Comparison of ENCODE assay signal across 8 mouse cellular contexts in genomic region chr3:94837183-94837890, GRCm38 (mm10). TPM values are rescaled to one million over a fixed set of nuclear protein-coding genes. Genes with fewer than 3 reads are reported as not detected.
DNase-seq lines count a peak whose midpoint lies in the region; ATAC-seq and TF ChIP-seq lines count a peak whose summit lies in the region.

Gene Pogz (plus strand): TSS chr3:94837567.

- 0 out of 2 replicates have a peak, but pooled peaks cover 3% of the 10 kb centered on the region for H3K27me3 ChIP-seq in embryonic facial prominence, embryonic 15.5 days
- H3K27me3 ChIP-seq in limb, embryonic 14.5 days (ENCODE audit: control insufficient read depth, insufficient read depth, low read length): no peaks in the 10 kb centered on the region
- no peaks in the 10 kb centered on the region for H3K27me3 ChIP-seq in midbrain, postnatal 0 days (ENCODE audit: insufficient read depth, low read length)

- WGBS in bone marrow, adult 2 months: 1% methylated on average over 55 of the region's 57 CpGs
- under 1% methylated on average over 56 of the region's 57 CpGs for WGBS in embryonic facial prominence, embryonic 15.5 days
- under 1% methylated on average over 37 of the region's 57 CpGs for WGBS in limb, embryonic 14.5 days
- under 1% methylated on average over 47 of the region's 57 CpGs for WGBS in midbrain, postnatal 0 days

- peak within 1 kb of the TSS; percentile 89 for H3K4me3 ChIP-seq in bone marrow, adult 2 months (replicated peaks; ENCODE audit: control insufficient read depth, low read depth, low read length)
- peak within 1 kb of the TSS; percentile 67 for H3K4me3 ChIP-seq in embryonic facial prominence, embryonic 15.5 days (replicated peaks)
- peak within 1 kb of the TSS; percentile 64 for H3K4me3 ChIP-seq in limb, embryonic 14.5 days (replicated peaks; ENCODE audit: low read length)
- H3K4me3 ChIP-seq in midbrain, postnatal 0 days (ENCODE audit: low read depth, low read length): peak within 1 kb of the TSS; percentile 63

- H3K4me1 ChIP-seq in bone marrow, adult 2 months (ENCODE audit: control insufficient read depth, insufficient read depth, low read length): no peaks in the 10 kb centered on the region; the same call in 1 of the 2 replicates
- peaks cover 17% of the 10 kb centered on the region for H3K4me1 ChIP-seq in embryonic facial prominence, embryonic 15.5 days
- H3K4me1 ChIP-seq in limb, embryonic 14.5 days (ENCODE audit: control insufficient read depth, insufficient read depth, low read length): peaks cover 9% of the 10 kb centered on the region; the same call in 1 of the 2 replicates
- H3K4me1 ChIP-seq in midbrain, postnatal 0 days (ENCODE audit: insufficient read depth, low read length): no peaks in the 10 kb centered on the region

- H3K4me2 ChIP-seq in embryonic facial prominence, embryonic 15.5 days (replicated peaks): peak within 1 kb of the TSS; percentile 58
- peak within 1 kb of the TSS; percentile 51 for H3K4me2 ChIP-seq in limb, embryonic 14.5 days (replicated peaks; ENCODE audit: low read depth, low read length, severe bottlenecking)
- H3K4me2 ChIP-seq in midbrain, postnatal 0 days (ENCODE audit: low read depth, low read length, poor library complexity, severe bottlenecking): peak within 1 kb of the TSS; percentile 56

- peak within 1 kb of the TSS; percentile 74 for H3K9ac ChIP-seq in embryonic facial prominence, embryonic 15.5 days
- peak within 1 kb of the TSS; percentile 97 for H3K9ac ChIP-seq in limb, embryonic 14.5 days (ENCODE audit: low read depth, low read length, severe bottlenecking)
- H3K9ac ChIP-seq in midbrain, postnatal 0 days (replicated peaks; ENCODE audit: low read length, poor library complexity, severe bottlenecking): peak within 1 kb of the TSS; percentile 99

- H3K27ac ChIP-seq in bone marrow, adult 2 months (ENCODE audit: control insufficient read depth, insufficient read depth, low read depth, low read length, poor library complexity): peak within 1 kb of the TSS; percentile 96
- peak within 1 kb of the TSS; percentile 99 for H3K27ac ChIP-seq in embryonic facial prominence, embryonic 15.5 days (replicated peaks)
- H3K27ac ChIP-seq in limb, embryonic 14.5 days (replicated peaks; ENCODE audit: low read depth, low read length): peak within 1 kb of the TSS; percentile 99
- peak within 1 kb of the TSS; percentile 100 for H3K27ac ChIP-seq in midbrain, postnatal 0 days (ENCODE audit: low read depth, low read length)

- TF ChIP-seq POLR2A in bone marrow, adult 2 months (IDR thresholded peaks at IDR 0.05; ENCODE audit: borderline replicate concordance, control insufficient read depth, low read depth, low read length): peak; percentile 72; the same call in 1 of the 2 replicates
- 0 out of 2 replicates have a peak, but pooled peaks have one; percentile 24 for TF ChIP-seq POLR2A in limb, embryonic 14.5 days (IDR thresholded peaks at IDR 0.05; ENCODE audit: borderline replicate concordance, extremely low read depth, insufficient read depth, insufficient read length)

- peak; percentile 98 for DNase-seq in 416B (ENCODE audit: low read depth)
- DNase-seq in heart, adult 8-10 months (ENCODE audit: low spot score): peak; percentile 98
- DNase-seq in kidney, adult 9 months: peak; percentile 98
- peak; percentile 99 for DNase-seq in limb, embryonic 14.5 days (ENCODE audit: low spot score)
- peak; percentile 99 for DNase-seq in midbrain, postnatal 0 days (ENCODE audit: low spot score)
- DNase-seq in spleen, postnatal 14 days (ENCODE audit: low spot score in 2 of 2): peak; percentile 82 to 89

- no peaks in the 10 kb centered on the region for H3K9me3 ChIP-seq in embryonic facial prominence, embryonic 15.5 days (replicated peaks)
- H3K9me3 ChIP-seq in limb, embryonic 14.5 days (ENCODE audit: control insufficient read depth, low read length): no peaks in the 10 kb centered on the region
- H3K9me3 ChIP-seq in midbrain, postnatal 0 days (ENCODE audit: low read length): no peaks in the 10 kb centered on the region

- TF ChIP-seq CTCF in bone marrow, adult 2 months (IDR thresholded peaks at IDR 0.05; ENCODE audit: control insufficient read depth, insufficient read depth, low read length): no peak
- no peak for TF ChIP-seq CTCF in midbrain, postnatal 0 days (IDR thresholded peaks at IDR 0.05)

- ATAC-seq in embryonic facial prominence, embryonic 15.5 days (ENCODE audit: insufficient number of reproducible peaks, low FRiP score, low TSS enrichment, low read depth): peak; percentile 95
- ATAC-seq in limb, embryonic 14.5 days (ENCODE audit: low FRiP score, low read depth): peak; percentile 95
- peak; percentile 93 for ATAC-seq in midbrain, postnatal 0 days (ENCODE audit: low FRiP score)

- no peaks in the 10 kb centered on the region for H3K36me3 ChIP-seq in embryonic facial prominence, embryonic 15.5 days
- H3K36me3 ChIP-seq in limb, embryonic 14.5 days (ENCODE audit: control insufficient read depth, insufficient read depth, low read length): no peaks in the 10 kb centered on the region
- H3K36me3 ChIP-seq in midbrain, postnatal 0 days (ENCODE audit: insufficient read depth, low read length): no peaks in the 10 kb centered on the region

RNA-seq across cellular contexts. Expression of gene Pogz, which starts in this region (rescaled TPM):
- 10.3 and 16.8 TPM in 2 replicates for polyA plus RNA-seq in bone marrow, adult 2 months (2011; ENCODE audit: insufficient read depth, insufficient read length, low replicate concordance, missing spikeins)
- polyA plus RNA-seq in embryonic facial prominence, embryonic 15.5 days (2015; fragmentation: Nextera tagmentation; extraction: Ambion mirVana): 15.3 and 16.4 TPM in 2 replicates
- total RNA-seq in heart, adult 8-10 months (2022): 10 to 100 TPM; 15.4 to 21.3 (median 18.7) TPM
- polyA plus RNA-seq in limb, embryonic 14.5 days (2012; rRNA removed): 45.8 and 60.1 TPM in 2 replicates
- 19.6 and 20.7 TPM in 2 replicates for polyA plus RNA-seq in limb, embryonic 14.5 days (2014; fragmentation: Nextera tagmentation; extraction: Ambion mirVana)
- 42.5 and 59.9 TPM in 2 replicates for total RNA-seq in midbrain, postnatal 0 days (2014; rRNA removed)
- polyA plus RNA-seq in midbrain, postnatal 0 days (2015; fragmentation: Nextera tagmentation; extraction: Ambion mirVana): 17.2 and 17.5 TPM in 2 replicates

Comparison
In these comparisons a context has a peak if more than half of its experiments do, and no peak if none do; other contexts are left out.
1. Peak in every context shown above with its lines: DNase-seq, ATAC-seq, H3K4me3 ChIP-seq and H3K27ac ChIP-seq.